Mouse (Mus musculus) hindbrain, postnatal 0 days (tissue): ENCODE data around the gene Il1f10. TPM values are rescaled to one million over a fixed set of nuclear protein-coding genes. Genes with fewer than 3 reads are reported as not detected.
A peak's percentile ranks its signal among the peaks of the same experiment; 100 is the strongest.

ENCODE experiments used
- ATAC-seq: fragments of 200-750 bp; cut with Nextera tagmentation; 2 replicates; pipeline ENCODE4 v1.8.0; 2017; ENCODE audit warnings: mild to moderate bottlenecking, moderate TSS enrichment, moderate library complexity
- DNase-seq: peaks from one replicate; pipeline ENCODE4 v3.0.0-alpha.2; 2015; ENCODE audit warnings: low spot score
- H3K27ac ChIP-seq: fragments of 300-500 bp; sonication (generic); 2 replicates; pipeline ENCODE4 v1.5.1; 2014; ENCODE audit warnings: mild to moderate bottlenecking
- H3K27me3 ChIP-seq: fragments of 300-500 bp; sonication (generic); 2 replicates; pipeline ENCODE4 v1.6.1; 2014; ENCODE audit warnings: low read length, mixed read lengths; ENCODE audit not compliant: insufficient read depth
- H3K36me3 ChIP-seq: fragments of 300-500 bp; sonication (generic); 2 replicates; pipeline ENCODE4 v1.6.1; 2014; ENCODE audit warnings: low read length, mixed read lengths; ENCODE audit not compliant: insufficient read depth
- H3K4me1 ChIP-seq: fragments of 300-500 bp; sonication (generic); 2 replicates; pipeline ENCODE4 v1.6.1; 2014; ENCODE audit warnings: antibody characterized with exemption, low read length, mixed read lengths; ENCODE audit not compliant: insufficient read depth
- H3K4me2 ChIP-seq: fragments of 300-500 bp; sonication (generic); 2 replicates; pipeline ENCODE4 v1.6.1; 2014; ENCODE audit warnings: low read depth, mild to moderate bottlenecking, low read length, moderate library complexity, mixed read lengths
- H3K4me3 ChIP-seq: fragments of 300-500 bp; sonication (generic); 2 replicates; pipeline ENCODE4 v1.5.1; 2014; ENCODE audit warnings: low read length
- H3K9ac ChIP-seq: fragments of 300-500 bp; sonication (generic); replicated peaks from 2 replicates; pipeline ENCODE4 v1.6.1; 2014; ENCODE audit warnings: mild to moderate bottlenecking, low read length, moderate library complexity, mixed read lengths
- H3K9me3 ChIP-seq: fragments of 300-500 bp; sonication (generic); 2 replicates; pipeline ENCODE4 v1.6.1; 2016; ENCODE audit warnings: low read length, mixed read lengths
- CTCF ChIP-seq: IDR thresholded peaks from 2 replicates; pipeline ENCODE4 v1.5.1; 2016; ENCODE audit warnings: antibody characterized with exemption, control low read depth, low read depth
- WGBS: fragments of 180-500 bp; shearing (Covaris S2); extraction: QIAGEN DNeasy Blood & Tissue Kit; methylation state at CpG from one replicate; pipeline ENCODE4 v1.1.7; 2014; 5-methylcytosine and 5-hydroxymethylcytosine counted together
- polyA plus RNA-seq: library from polyadenylated mRNA; unstranded; fragments of >200 nt; fragmentation: Nextera tagmentation; extraction: Ambion mirVana; gene quantifications from 2 replicates; pipeline ENCODE4 v1.2.1, GENCODE M21; 2015
- total RNA-seq: library from RNA; depleted of rRNA; stranded (reverse); fragments of >200 nt; gene quantifications from 2 replicates; pipeline ENCODE4 v1.2.3, GENCODE M21; 2014; rRNA removed

Il1f10 gene
- not detected in 2 replicates for total RNA-seq
- not detected in 2 replicates for polyA plus RNA-seq

DNA sequence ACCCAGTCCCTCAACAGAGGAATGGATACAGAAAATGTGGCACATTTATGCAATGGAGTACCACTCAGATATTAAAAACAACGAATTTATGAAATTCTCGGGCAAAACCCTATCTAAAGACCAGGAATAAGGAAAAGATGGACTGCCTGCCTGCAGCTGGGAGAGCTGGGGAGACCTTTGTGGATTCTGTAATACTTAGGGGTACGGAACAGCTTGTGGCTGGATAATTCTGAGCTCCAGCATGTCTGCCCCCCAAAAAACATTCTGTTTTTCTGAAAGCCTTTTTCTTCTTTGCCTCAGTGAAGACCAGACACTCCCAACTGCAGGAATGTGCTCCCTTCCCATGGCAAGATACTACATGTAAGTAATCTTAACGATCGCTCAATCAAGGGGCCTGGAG, at the start of gene Il1f10:
Gene Il1f10, plus strand, starts transcription at position 301 of the 400 bp plus-strand sequence.
- WGBS = 82% methylated on average over 5 of the region's 5 CpGs
- no peak within 1 kb of the TSS for H3K4me2 ChIP-seq
- DNase-seq = no peak
- no peak for TF ChIP-seq CTCF
- H3K4me1 ChIP-seq = no peaks in the 10 kb centered on the region
- no peak for ATAC-seq
- H3K9ac ChIP-seq = no peak within 1 kb of the TSS
- no peak within 1 kb of the TSS for H3K27ac ChIP-seq
- no peaks in the 10 kb centered on the region for H3K36me3 ChIP-seq
- H3K27me3 ChIP-seq = no peaks in the 10 kb centered on the region
- no peak within 1 kb of the TSS for H3K4me3 ChIP-seq
- no peaks in the 10 kb centered on the region for H3K9me3 ChIP-seq

DNA sequence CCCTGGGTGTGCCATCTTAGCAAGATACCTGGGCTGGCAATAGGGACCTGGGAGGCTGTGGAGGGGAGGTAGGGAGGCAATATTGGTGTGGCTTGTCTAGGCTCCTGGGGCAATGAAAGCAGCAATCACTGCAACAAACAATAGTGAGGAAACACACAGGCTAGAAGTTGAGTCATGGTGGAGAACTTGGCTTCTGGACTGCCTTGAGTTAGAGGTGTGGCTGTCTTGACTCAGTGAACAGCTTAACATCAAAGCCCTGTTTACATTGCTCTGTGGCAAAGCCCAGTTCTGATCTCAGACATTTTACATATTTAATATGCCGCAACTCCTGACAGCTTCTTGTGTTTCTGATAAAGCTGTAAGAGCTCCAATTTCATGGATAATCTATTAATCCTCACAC, 23.5 kb upstream of the Il1f10 start:
- WGBS = 86% methylated on average over 1 of the region's 1 CpGs
- H3K9ac ChIP-seq = no peak overlapping the region

DNA sequence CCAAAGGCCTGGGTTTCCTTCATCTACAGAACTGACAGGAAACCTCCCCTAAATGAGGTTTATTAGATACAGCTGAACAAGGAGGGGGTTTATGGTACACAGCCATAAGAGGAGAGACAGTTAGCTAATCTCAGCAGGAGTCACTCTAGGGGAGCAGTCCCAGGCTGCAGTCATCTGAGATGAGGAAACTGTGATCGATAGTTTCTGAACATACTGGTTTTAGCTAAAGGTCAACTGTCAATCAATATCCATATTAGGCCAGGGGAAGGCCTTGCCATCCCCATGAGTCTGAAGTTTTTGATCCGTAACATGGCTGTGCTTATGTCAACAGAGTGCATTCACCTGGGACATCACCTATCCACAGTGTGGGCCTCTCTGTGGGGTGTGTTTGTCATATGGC, 17.4 kb upstream of the Il1f10 start:
- WGBS = 92% methylated on average over 2 of the region's 2 CpGs
- Histone ChIP-seq H3K9me3 (no peaks in the 10 kb centered on the region), H3K9ac (no peak overlapping the region), H3K27me3 (no peaks in the 10 kb centered on the region), H3K4me1 (no peaks in the 10 kb centered on the region), H3K27ac (no peak overlapping the region), H3K4me3 (no peak overlapping the region), H3K36me3 (no peaks in the 10 kb centered on the region), H3K4me2 (no peak overlapping the region)
- DNase-seq (no peak), ATAC-seq (no peak)
- no peak for TF ChIP-seq CTCF

More for the DNA sequence above, 23.5 kb upstream of the Il1f10 start:
- Histone ChIP-seq H3K36me3 (no peaks in the 10 kb centered on the region), H3K9me3 (no peaks in the 10 kb centered on the region), H3K4me1 (no peaks in the 10 kb centered on the region), H3K4me3 (no peak overlapping the region), H3K27ac (no peak overlapping the region), H3K4me2 (no peak overlapping the region), H3K27me3 (no peaks in the 10 kb centered on the region)
- no peak for TF ChIP-seq CTCF
- ATAC-seq (no peak), DNase-seq (no peak)

DNA sequence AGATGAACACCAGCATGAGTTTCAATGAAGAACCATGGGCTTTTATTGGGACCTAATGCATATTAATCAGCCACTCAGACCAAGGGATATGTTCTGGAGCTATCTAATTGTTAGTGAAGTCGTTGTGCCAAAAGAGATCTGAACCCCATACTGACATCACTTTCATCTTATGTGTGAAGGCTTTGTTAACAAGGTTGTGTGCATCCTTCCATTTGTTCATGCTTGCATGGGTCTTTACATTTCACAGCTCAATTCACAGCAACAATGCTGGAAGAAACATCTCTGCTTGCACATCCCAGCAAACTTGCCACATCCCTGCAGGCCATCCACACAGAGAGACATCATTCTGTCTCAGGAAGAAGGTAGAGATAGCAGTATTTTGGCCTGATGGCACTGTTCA, 15.8 kb upstream of the Il1f10 start:
- no peak for DNase-seq

DNA sequence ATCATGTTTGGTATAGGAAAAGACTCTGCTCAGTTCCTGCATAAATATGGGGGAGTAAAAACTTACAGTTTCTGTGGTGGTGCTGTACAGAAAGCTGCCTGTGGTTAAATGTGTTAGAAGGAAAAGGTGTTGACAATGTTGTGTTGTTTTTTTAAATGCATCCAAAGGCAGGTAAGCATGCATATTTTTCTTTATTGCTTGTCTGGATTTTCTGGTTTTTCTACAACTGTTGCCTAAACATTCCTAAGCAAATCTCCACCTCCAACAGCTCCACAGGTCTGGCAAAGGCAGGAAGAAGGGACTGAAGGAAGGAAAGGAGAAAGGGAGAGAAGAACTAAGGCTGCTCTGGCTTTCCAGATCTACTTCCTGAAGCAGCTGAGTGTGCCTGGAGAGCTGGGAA, 14.3 kb upstream of the Il1f10 start, which contains the start of gene Il1f5:
Gene Il1f5, plus strand, starts transcription at position 301 of the 400 bp plus-strand sequence.
- no peak for DNase-seq
- Histone ChIP-seq H3K27me3 (no peaks in the 10 kb centered on the region), H3K9ac (no peak within 1 kb of the TSS), H3K4me1 (no peaks in the 10 kb centered on the region), H3K27ac (no peak within 1 kb of the TSS), H3K4me2 (no peak within 1 kb of the TSS), H3K9me3 (no peaks in the 10 kb centered on the region), H3K4me3 (no peak within 1 kb of the TSS), H3K36me3 (no peaks in the 10 kb centered on the region)
- TF ChIP-seq CTCF = no peak
- ATAC-seq = no peak

More for the DNA sequence above, 15.8 kb upstream of the Il1f10 start:
- H3K36me3 ChIP-seq = no peaks in the 10 kb centered on the region
- H3K9me3 ChIP-seq = no peaks in the 10 kb centered on the region
- H3K9ac ChIP-seq = no peak overlapping the region
- no peak overlapping the region for H3K27ac ChIP-seq
- H3K4me1 ChIP-seq = no peaks in the 10 kb centered on the region
- ATAC-seq = no peak
- 5% methylated on average over 1 of the region's 1 CpGs for WGBS
- no peaks in the 10 kb centered on the region for H3K27me3 ChIP-seq
- H3K4me2 ChIP-seq = no peak overlapping the region
- no peak overlapping the region for H3K4me3 ChIP-seq
- no peak for TF ChIP-seq CTCF

DNA sequence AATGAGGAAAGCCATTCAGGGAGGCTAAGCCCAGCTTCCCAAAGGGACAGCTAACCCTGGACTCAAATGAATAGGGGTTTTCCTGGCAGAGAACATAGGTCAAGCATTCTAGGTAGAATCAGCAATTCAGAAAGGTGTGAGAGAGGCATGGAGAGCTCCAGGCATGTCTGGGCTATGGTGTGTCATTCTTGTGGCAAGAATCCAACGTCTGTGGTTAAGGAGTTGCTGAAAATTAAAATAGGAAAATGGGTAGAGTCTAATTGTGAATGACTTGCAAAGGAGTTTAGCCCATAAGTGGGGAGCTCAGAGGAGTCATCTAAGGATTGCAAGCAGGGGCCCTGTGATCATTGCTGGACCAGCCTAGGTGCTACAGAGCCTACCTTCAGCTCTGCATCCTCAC, 3.6 kb downstream of the Il1f10 start:
- 43% methylated on average over 1 of the region's 1 CpGs for WGBS
- no peak for ATAC-seq

DNA sequence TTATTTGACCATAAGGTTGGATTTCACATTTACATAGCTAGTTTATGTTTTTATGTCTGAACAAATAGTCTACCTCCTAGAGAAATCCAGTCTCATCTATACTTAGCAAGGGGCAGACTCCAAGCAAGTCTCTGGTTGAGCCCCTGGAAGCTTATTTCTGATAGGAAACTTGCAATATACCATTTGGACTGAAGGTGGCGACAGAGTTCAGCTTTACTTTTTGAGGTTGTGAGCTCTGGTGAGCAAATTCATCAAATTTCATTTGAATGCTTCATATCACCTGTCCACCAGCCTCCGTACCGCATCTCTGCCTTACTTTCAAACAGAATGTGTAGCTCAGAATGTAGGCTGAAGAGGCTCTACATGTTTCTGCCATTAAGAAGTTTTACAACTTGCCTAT, 5.8 kb downstream of the Il1f10 start:
- ATAC-seq (0 out of 2 replicates have a peak, but pooled peaks have one; percentile 47), DNase-seq (peak; percentile 84)
- no peaks in the 10 kb centered on the region for H3K27me3 ChIP-seq
- H3K4me1 ChIP-seq = no peaks in the 10 kb centered on the region
- no peak overlapping the region for H3K4me2 ChIP-seq
- no peaks in the 10 kb centered on the region for H3K36me3 ChIP-seq
- H3K4me3 ChIP-seq = no peak overlapping the region
- peak; percentile 85 for TF ChIP-seq CTCF
- H3K9me3 ChIP-seq = no peaks in the 10 kb centered on the region
- 3% methylated on average over 3 of the region's 3 CpGs for WGBS
- H3K27ac ChIP-seq = no peak overlapping the region
- H3K9ac ChIP-seq = no peak overlapping the region

More for the DNA sequence above, 3.6 kb downstream of the Il1f10 start:
- Histone ChIP-seq H3K9me3 (no peaks in the 10 kb centered on the region), H3K27ac (no peak overlapping the region), H3K4me3 (no peak overlapping the region), H3K27me3 (no peaks in the 10 kb centered on the region), H3K4me2 (no peak overlapping the region), H3K4me1 (no peaks in the 10 kb centered on the region), H3K9ac (no peak overlapping the region), H3K36me3 (no peaks in the 10 kb centered on the region)
- DNase-seq = no peak
- no peak for TF ChIP-seq CTCF
